ENCODE assay signal across 13 mouse cellular contexts in the genomic region with DNA sequence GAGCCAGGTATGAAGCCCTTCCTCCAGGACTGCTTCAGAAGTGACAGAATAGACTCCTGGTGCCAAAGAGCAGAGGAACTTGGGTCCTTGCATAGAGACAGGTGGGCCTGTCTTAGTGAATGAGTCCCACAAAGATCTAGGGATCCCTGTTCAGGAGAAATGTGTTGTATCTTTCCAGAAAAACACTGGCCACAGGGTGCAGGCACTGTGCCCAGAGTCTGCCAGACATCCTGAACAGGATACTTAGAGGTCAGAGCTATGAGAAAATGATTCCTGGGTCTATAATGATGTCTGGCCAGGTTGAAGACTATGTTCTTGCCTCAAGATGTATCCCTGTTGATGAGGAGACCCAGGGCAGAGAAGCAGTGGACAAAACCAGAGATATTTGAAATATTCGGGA.
"Had no signal": no experiment of that assay in that cellular context is flagged by ENCODE, and none has a peak within 500 bp of the region (broad histone marks: within the 10 kb centered on the region; RNA-seq: fewer than 3 reads in every experiment).

No protein-coding gene starts in this region.

- DNase-seq: lung, adult 18-20 months; lung, embryonic 14.5 days; lung, postnatal 10 days; lung, postnatal 4 days; midbrain, embryonic 14.5 days; retina, postnatal 1 day; right cerebral cortex, adult 18-20 months; right cerebral cortex, postnatal 25 days; right cerebral cortex, postnatal 4 days; spleen, adult 18-20 months; thymus, adult 18-20 months; thymus, postnatal 14 days; thymus, postnatal 36 days had no signal
